Mouse (Mus musculus): ENCODE measurements around the gene Pcdh8.
A peak's percentile ranks its signal among the peaks of the same experiment; 100 is the strongest.

Gene Pcdh8

DNA sequence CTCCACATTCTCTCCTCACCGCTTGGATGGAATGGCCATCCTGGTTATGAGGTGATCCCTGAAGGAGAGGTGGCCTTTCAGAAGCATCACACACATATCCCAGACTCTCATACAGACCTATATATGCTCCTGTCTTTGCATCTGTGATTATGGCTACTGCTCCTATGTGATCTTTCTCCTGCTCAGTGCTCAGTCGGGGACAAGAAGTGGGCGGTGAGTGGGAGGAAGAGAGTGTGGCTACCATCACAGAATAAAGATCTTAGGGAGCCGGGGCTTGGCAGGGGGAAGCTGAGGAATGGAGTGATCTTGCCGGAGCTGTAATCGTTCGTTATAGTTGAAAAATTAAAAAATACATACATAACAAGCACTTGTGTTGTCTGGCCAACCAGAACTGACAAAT, 17.4 kb downstream of the Pcdh8 start:
- DNase-seq = no peak

DNA sequence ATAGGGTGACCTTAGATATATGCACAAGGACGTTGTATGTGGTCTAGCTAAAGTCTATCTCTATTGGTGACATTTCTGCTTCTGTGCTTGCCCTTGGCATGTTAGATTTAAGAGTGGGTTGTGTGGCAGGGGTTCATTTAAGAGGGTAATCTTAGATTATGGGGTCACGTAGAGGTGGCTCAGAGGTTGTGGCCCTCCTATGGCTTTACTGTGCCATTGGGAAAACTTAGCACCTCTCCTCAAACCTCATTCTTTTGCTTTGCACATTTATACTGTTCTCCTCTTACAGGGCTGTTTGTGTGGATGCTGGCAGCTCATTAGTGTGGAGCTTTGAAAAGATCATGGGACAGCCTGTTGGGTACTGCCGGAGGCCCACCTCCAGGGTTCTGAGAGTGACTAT, 30.6 kb downstream of the Pcdh8 start:
- no peak for DNase-seq

GRCm38 (mm10) chr14:79738441-79738840, 32.7 kb downstream of the Pcdh8 start:
- no peak for DNase-seq

- DNase-seq = peak in 1 of 2 experiments; percentile 23
Observed at GRCm38 (mm10) chr14:79737642-79738379, 33.3 kb downstream of the Pcdh8 start.

- no peak for DNase-seq
Observed at GRCm38 (mm10) chr14:79736781-79737180, 34.3 kb downstream of the Pcdh8 start.

DNA sequence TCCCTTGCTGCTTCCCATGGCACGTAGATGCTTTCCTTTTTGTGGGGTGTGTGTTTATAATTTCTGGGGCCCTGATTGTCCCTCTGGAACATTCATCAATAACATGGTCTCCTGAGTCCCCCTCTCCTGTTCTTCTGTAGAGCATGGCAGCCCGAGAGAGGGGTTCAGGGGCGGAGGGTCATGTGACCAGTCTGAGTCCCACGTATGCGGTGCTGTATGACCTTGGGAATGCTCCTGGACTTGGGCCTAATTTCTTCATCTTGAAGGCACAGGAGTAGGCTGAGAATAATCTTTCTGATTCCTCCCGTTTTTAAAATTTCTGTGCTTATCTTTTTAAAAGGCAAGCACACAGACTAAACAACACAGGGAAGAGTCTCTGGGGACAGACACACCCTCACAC, 37.6 kb downstream of the Pcdh8 start:
- DNase-seq = no peak

- no peak for DNase-seq
Observed at GRCm38 (mm10) chr14:79728811-79729210, 42.3 kb downstream of the Pcdh8 start.

DNA sequence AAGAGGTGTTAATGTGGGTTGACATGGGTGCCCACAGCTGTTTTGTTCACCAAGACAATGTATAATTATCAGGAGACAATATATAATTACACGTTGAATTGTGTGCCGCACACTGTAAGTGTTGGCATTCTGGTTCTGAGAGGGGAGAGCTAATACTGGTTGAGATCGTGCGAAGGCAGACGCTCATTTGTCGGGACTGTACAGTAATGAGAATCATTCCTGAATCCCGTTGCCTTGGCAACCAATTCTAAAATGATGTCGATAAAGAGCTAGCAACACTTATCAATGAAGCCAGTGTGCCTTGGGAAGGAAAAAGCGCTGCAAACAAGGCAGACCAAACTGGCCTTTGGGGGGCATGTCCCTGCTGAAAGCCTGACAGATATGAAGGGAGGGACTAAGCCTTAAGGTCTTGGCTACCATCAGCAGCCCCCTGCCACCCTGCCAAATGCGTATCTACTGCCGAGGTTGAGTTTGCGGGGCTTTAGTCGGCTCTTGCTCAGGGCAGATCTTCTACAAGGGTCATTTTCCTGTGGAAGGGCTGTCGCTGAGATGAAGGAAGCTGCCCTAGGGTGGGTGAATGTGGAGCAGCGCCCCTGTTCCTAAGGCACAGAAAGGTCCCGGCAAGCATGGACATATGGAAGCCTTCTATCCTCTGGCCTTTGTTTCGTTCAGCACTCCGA, 47.0 kb downstream of the Pcdh8 start:
- DNase-seq = no peak

DNA sequence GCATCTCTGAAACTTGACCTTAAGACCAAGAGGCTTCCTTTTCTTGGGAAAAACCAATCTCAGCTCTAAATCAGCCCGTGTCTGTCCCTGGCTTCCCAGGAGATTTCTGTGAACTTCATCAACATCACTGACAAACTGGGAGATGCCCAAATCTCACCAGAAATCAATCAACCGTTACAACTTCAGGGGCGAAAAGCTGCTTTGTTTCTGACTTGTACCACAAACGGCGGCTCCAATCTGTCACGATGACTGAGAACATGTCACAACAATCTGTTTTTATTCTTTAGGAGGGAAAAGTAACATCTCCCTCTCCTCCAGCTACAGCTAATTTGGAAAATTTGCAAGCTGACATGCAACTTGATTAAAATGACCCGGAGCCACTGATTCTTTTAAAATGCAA, 48.9 kb downstream of the Pcdh8 start:
- DNase-seq = no peak
